Mouse (Mus musculus) cortical plate, adult 2 months (tissue): ENCODE results near the gene Rgs13. TPM values are rescaled to one million over a fixed set of nuclear protein-coding genes. Genes with fewer than 3 reads are reported as not detected.
A peak's percentile ranks its signal among the peaks of the same experiment; 100 is the strongest.
"Not testable (repeated sequence)": the region's sequence is repeated elsewhere in the genome, so short reads cannot be mapped to it uniquely, and the experiment has no call there.

Experiments used
- H3K27ac ChIP-seq: fragments of 200-500 bp; 2 replicates; pipeline ENCODE4 v1.5.1; 2012; ENCODE audit warnings: low read length, control low read depth, inconsistent platforms; ENCODE audit not compliant: insufficient read depth
- H3K4me1 ChIP-seq: fragments of 200-500 bp; 2 replicates; pipeline ENCODE4 v1.6.1; 2011; ENCODE audit warnings: low read length; ENCODE audit not compliant: control insufficient read depth, insufficient read depth
- H3K4me3 ChIP-seq: fragments of 200-500 bp; 2 replicates; pipeline ENCODE4 v1.5.1; 2011; ENCODE audit warnings: mild to moderate bottlenecking, low read length, control low read depth; ENCODE audit not compliant: insufficient read depth
- CTCF ChIP-seq: fragments of 200-500 bp; IDR thresholded peaks from 2 replicates; pipeline ENCODE4 v1.5.1; 2011; ENCODE audit warnings: mild to moderate bottlenecking, control low read depth, low read length; ENCODE audit not compliant: insufficient read depth; ENCODE audit errors: extremely low read depth
- POLR2A ChIP-seq: fragments of 200-500 bp; IDR thresholded peaks from 2 replicates; pipeline ENCODE4 v1.6.1; 2011; ENCODE audit warnings: mild to moderate bottlenecking, low read length, control low read depth; ENCODE audit not compliant: insufficient read depth; ENCODE audit errors: extremely low read depth
- polyA plus RNA-seq: library from polyadenylated mRNA; depleted of rRNA; stranded (reverse); fragments of >200 nt; gene quantifications from 2 replicates; pipeline ENCODE4 v1.2.3, GENCODE M21; 2012

Rgs13 gene
- polyA plus RNA-seq, 1 experiment = 0.15 TPM

DNA sequence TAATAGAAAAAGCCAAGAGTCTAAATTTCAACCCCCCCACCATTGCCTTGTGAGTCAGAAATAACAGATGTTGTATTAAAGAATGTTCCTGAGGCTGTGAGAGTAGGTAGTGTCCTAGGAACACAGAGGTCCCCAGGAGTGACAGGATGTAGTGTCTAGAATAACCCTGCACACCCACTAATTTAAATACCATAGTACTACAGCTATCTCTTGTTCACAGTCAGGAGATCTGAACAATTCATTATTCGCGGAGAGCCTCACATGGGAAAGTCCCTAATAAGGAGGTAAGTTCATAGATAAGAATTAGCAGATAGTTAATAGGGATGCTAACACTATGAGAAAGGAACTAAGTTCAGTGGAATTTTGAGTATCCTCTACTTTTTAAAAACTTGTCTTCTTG is 10.9 kb downstream of the Rgs13 start:
- TF ChIP-seq POLR2A = no peak
- TF ChIP-seq CTCF = no peak
- no peak overlapping the region for H3K27ac ChIP-seq
- no peak overlapping the region for H3K4me3 ChIP-seq

DNA sequence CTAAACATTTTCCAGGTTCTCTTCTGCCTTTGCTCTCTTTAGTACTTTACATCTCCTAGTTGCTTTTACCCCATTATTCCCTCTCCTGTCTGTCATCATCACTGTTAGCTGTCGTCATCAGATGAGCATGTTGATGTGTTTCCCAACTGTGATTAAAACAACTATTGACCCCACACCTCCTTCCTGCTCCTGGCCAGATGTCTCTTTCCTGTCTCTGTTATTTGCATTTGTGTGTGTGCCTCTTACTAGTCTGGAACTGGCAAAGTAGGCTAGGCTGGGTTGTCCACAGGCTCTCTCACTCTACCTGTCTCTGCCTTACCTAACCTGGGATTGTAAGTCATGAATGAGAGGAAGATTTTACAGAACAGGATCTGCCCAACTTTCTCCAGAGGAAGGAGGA is 24.6 kb downstream of the Rgs13 start:
- Histone ChIP-seq H3K4me1 (no peaks in the 10 kb centered on the region), H3K27ac (peak overlapping the region; percentile 13; the same call in 1 of the 2 replicates), H3K4me3 (no peak overlapping the region)
- no peak for TF ChIP-seq CTCF
- no peak for TF ChIP-seq POLR2A

More for the DNA sequence above, 10.9 kb downstream of the Rgs13 start:
- H3K4me1 ChIP-seq = no peaks in the 10 kb centered on the region

DNA sequence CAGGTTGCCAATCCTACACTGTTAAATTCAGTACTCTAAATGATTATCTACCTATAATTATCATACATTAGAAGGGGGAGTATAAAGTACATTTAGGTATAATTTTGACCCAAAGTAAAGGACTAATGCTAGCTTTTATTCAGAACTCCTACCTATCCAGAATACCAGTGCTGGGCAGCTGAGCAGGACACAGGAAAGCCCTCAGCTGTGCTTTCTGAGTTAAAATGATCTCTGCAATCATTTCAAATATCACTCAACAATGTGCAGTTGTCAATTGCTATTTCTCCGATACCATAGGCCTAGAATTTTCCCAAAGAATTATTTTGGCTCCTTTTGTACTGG is 25.0 kb downstream of the Rgs13 start:
- no peak overlapping the region for H3K4me3 ChIP-seq
- TF ChIP-seq CTCF = no peak
- no peak for TF ChIP-seq POLR2A
- H3K27ac ChIP-seq = no peak overlapping the region
- H3K4me1 ChIP-seq = no peaks in the 10 kb centered on the region

DNA sequence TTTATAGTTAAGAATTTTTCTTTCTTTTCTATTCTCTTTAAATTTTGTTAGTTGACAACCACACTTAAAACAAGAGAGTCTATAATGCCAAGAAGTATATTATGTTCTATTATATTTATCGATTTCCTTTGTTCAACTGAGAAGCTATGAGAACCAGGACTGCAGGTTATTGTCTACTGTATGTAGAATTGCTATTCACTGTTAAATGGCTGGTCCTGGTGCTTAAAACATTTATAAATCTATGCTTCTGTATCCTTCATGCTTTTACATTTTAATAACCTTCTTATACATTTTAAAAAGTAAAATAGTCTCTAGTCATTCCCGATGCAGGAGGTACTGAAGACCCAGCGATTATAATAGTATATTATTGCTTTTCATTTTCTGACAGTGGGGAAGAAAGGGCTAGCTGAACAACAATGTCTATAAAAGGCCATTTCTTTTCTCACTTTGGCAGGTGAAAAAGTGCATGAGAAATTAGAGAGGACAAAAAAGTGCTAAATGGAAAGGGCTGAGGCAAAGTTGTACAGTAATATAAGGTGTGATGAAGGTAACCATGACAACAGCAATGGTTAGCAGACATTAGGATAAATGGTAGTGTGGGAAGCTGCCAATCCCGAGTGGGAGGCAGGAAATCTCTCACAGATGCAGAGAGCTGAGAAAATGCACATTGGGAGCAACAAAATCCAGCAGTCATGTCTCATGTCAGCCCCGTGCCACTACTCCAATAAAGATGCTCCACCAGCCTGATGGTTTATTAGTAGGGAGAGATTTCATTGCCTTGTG is 25.6 kb downstream of the Rgs13 start:
- Histone ChIP-seq H3K27ac (no peak overlapping the region), H3K4me3 (no peak overlapping the region), H3K4me1 (no peaks in the 10 kb centered on the region)
- no peak for TF ChIP-seq POLR2A
- TF ChIP-seq CTCF = no peak

DNA sequence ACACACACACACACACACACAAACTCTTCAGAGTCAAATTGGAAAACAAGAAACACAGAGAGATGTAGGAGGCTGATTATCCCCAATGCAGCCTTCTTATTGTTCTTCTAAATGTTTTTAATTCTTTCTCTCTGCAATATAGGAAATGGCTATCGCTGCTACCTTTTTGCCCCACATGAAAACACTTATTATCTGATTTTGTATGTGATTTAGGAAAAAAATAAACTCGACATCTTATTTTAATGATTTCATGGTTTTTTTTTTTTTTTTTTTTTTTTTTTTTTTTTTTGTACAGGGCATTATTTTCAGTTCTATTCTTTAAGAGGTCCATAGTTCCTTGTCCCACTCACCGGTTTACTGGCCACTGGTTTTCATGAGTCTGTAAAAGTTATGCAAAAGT is 27.2 kb downstream of the Rgs13 start:
- no peaks in the 10 kb centered on the region for H3K4me1 ChIP-seq
- H3K27ac ChIP-seq = no peak overlapping the region
- TF ChIP-seq POLR2A (no peak), CTCF (no peak)
- no peak overlapping the region for H3K4me3 ChIP-seq

DNA sequence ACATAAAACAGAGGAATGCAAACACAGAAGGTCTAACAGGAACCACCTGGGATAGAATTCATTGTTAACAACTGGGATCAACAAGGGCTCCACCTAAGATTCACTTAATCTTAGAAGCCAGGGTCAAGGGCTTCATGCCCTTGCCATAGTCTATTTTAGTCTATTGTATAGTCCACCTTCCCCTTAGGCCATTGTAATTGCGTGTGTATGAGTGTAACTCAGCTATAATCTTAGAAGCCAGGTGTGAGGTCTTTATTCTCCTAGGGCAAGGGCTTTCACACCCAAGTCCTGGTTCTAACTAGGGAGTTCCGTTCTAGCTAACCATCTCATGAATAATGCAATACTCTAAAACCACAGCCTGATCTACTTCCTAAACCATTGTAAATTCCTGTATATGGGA is 35.8 kb downstream of the Rgs13 start:
- not testable (repeated sequence) for H3K4me1 ChIP-seq, H3K4me3 ChIP-seq, H3K27ac ChIP-seq

DNA sequence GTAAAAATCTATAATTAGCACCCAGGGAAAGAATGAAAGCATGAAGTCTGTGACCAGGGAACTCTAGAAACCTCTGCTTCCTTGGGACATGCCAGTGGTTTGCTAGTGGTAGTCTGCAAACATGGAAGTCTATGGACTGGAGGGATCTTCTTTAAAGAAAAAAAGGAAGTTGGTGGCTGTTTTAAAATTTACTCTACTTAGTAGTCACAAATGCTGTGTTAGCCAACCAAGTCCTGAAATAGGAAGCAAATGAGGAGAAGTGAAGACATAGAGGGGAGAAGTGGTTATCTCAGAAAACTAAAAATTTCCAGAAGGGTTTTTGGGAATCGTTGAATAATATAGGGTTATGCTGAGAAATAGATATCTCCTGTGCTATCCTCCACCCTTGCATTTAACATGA is 37.3 kb downstream of the Rgs13 start:
- TF ChIP-seq POLR2A (no peak), CTCF (no peak)
- no peak overlapping the region for H3K27ac ChIP-seq
- H3K4me1 ChIP-seq = no peaks in the 10 kb centered on the region
- H3K4me3 ChIP-seq = no peak overlapping the region

DNA sequence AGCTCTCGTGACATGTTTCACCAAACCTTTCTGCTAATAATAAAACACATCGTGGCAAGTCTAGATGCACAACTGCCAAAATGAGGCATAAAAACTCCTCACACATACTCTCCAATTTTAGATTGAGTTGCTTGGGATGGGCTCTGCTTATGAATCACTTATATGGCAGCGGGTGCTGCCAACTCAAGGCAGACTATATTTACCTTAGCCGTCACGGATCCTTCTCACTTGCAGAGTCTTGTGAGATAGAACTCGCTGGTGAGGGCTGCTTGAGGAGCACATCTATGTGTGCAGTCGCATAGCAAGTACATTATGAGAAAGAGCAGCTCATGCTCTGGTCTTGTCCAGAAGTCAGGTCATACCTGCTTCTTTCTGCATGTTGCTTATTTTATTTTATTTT is 49.2 kb downstream of the Rgs13 start:
- H3K4me1 ChIP-seq = no peaks in the 10 kb centered on the region
- H3K4me3 ChIP-seq = no peak overlapping the region
- no peak overlapping the region for H3K27ac ChIP-seq
- TF ChIP-seq CTCF (no peak), POLR2A (no peak)

DNA sequence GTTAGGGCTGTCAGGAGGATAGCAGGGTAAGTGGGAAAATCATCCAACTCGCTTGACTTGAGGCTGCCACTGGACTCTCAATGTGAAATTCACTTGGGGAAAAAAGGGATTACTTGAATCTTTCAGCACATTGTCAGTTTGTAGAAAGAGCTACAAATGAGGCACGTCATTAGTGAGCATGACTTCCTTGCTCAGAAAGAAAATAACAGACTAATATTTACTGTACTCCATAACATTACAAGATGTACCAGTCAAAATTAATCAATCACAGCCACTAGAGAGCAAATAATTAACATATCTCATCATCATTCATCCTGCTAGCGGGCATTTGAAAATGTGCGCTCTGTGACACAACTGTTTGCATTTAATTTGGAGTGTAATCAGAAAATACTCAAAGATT is 57.1 kb downstream of the Rgs13 start:
- H3K27ac ChIP-seq = no peak overlapping the region
- no peak overlapping the region for H3K4me3 ChIP-seq
- TF ChIP-seq CTCF = no peak
- no peak for TF ChIP-seq POLR2A
- no peaks in the 10 kb centered on the region for H3K4me1 ChIP-seq

DNA sequence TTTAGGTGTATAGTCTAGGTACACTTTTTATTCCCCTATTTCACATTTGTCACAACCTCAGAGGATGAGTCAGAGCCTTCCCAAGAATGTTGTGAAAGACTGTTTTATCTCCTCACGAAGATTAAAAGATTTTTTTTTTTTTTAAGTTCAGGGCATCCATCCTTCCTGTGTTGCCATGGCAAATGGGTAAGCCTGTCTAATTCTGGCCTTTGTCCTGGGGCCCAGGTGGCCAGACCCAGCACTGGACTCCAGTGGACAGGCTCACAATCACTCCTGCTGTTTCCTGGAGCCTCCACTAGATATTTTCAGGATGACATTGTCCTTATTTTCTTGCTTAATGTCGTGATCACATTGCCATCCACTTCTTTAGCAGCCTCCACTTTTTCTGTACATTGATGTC is 57.7 kb downstream of the Rgs13 start:
- TF ChIP-seq POLR2A (no peak), CTCF (no peak)
- Histone ChIP-seq H3K27ac (no peak overlapping the region), H3K4me1 (no peaks in the 10 kb centered on the region), H3K4me3 (no peak overlapping the region)
